Mouse (Mus musculus) spleen, adult 2 months (tissue): ENCODE measurements around the gene Fam131c. TPM values are rescaled to one million over a fixed set of nuclear protein-coding genes. Genes with fewer than 3 reads are reported as not detected.

Experiments
- DNase-seq, 2 experiments: peaks; one replicate each; pipeline versions ENCODE4 v3.0.0 to v3.0.0-alpha.2; 2012 to 2021; ENCODE audit warnings: low spot score in 2 of 2, low read depth in 1 of 2
- H3K27ac ChIP-seq: fragments of 200-500 bp; 2 replicates; pipeline ENCODE4 v1.5.1; 2012; ENCODE audit warnings: low read length, inconsistent platforms; ENCODE audit not compliant: insufficient read depth
- H3K27me3 ChIP-seq: fragments of 200-500 bp; 2 replicates; pipeline ENCODE4 v1.6.1; 2012; ENCODE audit warnings: mild to moderate bottlenecking, moderate library complexity, low read length, inconsistent platforms; ENCODE audit not compliant: control insufficient read depth, insufficient read depth
- H3K36me3 ChIP-seq: fragments of 200-500 bp; 2 replicates; pipeline ENCODE4 v1.6.1; 2012; ENCODE audit warnings: mild to moderate bottlenecking, low read length, inconsistent platforms; ENCODE audit not compliant: control insufficient read depth, insufficient read depth
- H3K4me1 ChIP-seq: fragments of 200-500 bp; 2 replicates; pipeline ENCODE4 v1.6.1; 2011; ENCODE audit warnings: inconsistent platforms; ENCODE audit not compliant: control insufficient read depth, insufficient read depth, insufficient read length
- H3K4me3 ChIP-seq: fragments of 200-500 bp; 2 replicates; pipeline ENCODE4 v1.5.1; 2011; ENCODE audit warnings: mild to moderate bottlenecking, inconsistent platforms; ENCODE audit not compliant: insufficient read depth, insufficient read length; ENCODE audit errors: extremely low read depth
- CTCF ChIP-seq: fragments of 200-500 bp; IDR thresholded peaks from 2 replicates; pipeline ENCODE4 v1.5.1; 2011; ENCODE audit warnings: mild to moderate bottlenecking, inconsistent platforms; ENCODE audit not compliant: insufficient read depth, insufficient read length, insufficient replicate concordance; ENCODE audit errors: extremely low read depth
- POLR2A ChIP-seq: fragments of 200-500 bp; IDR thresholded peaks from 2 replicates; pipeline ENCODE4 v1.6.1; 2011; ENCODE audit warnings: low read depth, low read length, inconsistent platforms
- WGBS: fragments of 180-500 bp; shearing (Covaris S2); methylation state at CpG from one replicate; pipeline ENCODE4 v1.1.7; 2018; 5-methylcytosine and 5-hydroxymethylcytosine counted together
- polyA plus RNA-seq: library from polyadenylated mRNA; depleted of rRNA; stranded (reverse); fragments of >200 nt; gene quantifications from 2 replicates; pipeline ENCODE4 v1.2.3, GENCODE M21; 2012

The Fam131c gene
- polyA plus RNA-seq, 1 experiment, result 0.22 TPM

- H3K27me3 ChIP-seq, result peaks cover 7% of the 10 kb centered on the region
- no peak overlapping the region for H3K4me3 ChIP-seq
- H3K36me3 ChIP-seq, result no peaks in the 10 kb centered on the region
- no peak for DNase-seq
- H3K4me1 ChIP-seq, result peaks cover 6% of the 10 kb centered on the region; the same call in 1 of the 2 replicates
- H3K27ac ChIP-seq, result no peak overlapping the region
- WGBS, result 61% methylated on average over 7 of the region's 7 CpGs
- TF ChIP-seq CTCF, result no peak
- no peak for TF ChIP-seq POLR2A
Observed at GRCm38 (mm10) chr4:141365876-141366275, 2.1 kb upstream of the Fam131c start.

DNA sequence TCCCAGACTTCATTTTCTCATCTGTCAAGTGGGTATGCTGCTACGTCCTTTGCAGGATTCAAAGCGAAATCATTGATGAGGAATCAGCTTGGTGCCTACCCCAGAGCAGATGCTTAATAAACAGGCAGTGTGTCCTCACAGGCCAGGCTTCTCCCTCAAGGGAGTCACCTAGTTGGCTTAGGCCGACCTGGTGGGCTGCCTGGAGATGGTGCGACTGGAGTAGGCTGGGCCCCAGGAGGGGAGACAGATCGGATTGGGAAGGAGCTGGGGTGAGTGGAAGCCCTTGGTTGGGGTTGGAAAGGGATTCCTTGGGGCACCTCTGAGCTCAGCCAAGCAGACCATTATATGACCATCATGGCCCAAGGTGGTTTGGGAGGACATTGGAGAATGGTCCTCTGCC, 4.4 kb downstream of the Fam131c start:
- Histone ChIP-seq H3K27ac (no peak overlapping the region), H3K4me1 (peaks cover 6% of the 10 kb centered on the region; the same call in 1 of the 2 replicates), H3K36me3 (no peaks in the 10 kb centered on the region), H3K27me3 (peaks cover 5% of the 10 kb centered on the region), H3K4me3 (no peak overlapping the region)
- DNase-seq, result no peak
- TF ChIP-seq CTCF (no peak), POLR2A (no peak)
- 88% methylated on average over 5 of the region's 5 CpGs for WGBS

DNA sequence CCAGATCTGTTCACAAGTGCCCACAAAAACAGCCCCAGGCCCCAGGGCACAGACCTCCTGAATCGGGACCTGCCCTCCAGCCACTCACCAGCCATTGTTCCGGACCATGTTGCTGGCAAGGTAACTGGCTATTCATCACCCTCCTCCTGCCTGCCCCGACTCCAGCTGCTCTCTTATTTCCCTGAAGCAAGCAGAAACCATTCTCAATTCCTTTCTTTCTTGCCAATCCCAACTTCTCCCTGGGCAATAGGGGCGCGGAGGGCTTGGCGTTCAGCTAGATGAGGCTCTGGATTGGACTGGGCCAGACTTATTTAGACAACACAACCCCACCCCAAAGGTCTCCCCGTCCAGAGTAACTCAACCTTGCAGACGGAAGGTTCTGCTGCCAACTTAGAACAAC, 11.7 kb downstream of the Fam131c start:
- no peak overlapping the region for H3K4me3 ChIP-seq
- peaks cover 5% of the 10 kb centered on the region; the same call in 1 of the 2 replicates for H3K27me3 ChIP-seq
- no peak for DNase-seq
- 70% methylated on average over 8 of the region's 8 CpGs for WGBS
- TF ChIP-seq CTCF (no peak), POLR2A (no peak)
- peaks cover 4% of the 10 kb centered on the region; the same call in 1 of the 2 replicates for H3K4me1 ChIP-seq
- H3K27ac ChIP-seq, result no peak overlapping the region
- no peaks in the 10 kb centered on the region for H3K36me3 ChIP-seq

- Histone ChIP-seq H3K4me3 (peak overlapping the region; percentile 24; the same call in 1 of the 2 replicates), H3K27me3 (peaks cover 5% of the 10 kb centered on the region; the same call in 1 of the 2 replicates), H3K36me3 (no peaks in the 10 kb centered on the region), H3K4me1 (peaks cover 4% of the 10 kb centered on the region; the same call in 1 of the 2 replicates), H3K27ac (no peak overlapping the region)
- no peak for TF ChIP-seq POLR2A
- TF ChIP-seq CTCF, result no peak
- DNase-seq, result peak in 1 of 2 experiments; percentile 8
- WGBS, result 1% methylated on average over 25 of the region's 25 CpGs
Observed at GRCm38 (mm10) chr4:141382406-141382805, 14.4 kb downstream of the Fam131c start.

- WGBS, result 3% methylated on average over 7 of the region's 7 CpGs
- H3K27me3 ChIP-seq, result peaks cover 5% of the 10 kb centered on the region; the same call in 1 of the 2 replicates
- no peak overlapping the region for H3K4me3 ChIP-seq
- no peaks in the 10 kb centered on the region for H3K36me3 ChIP-seq
- peaks cover 4% of the 10 kb centered on the region; the same call in 1 of the 2 replicates for H3K4me1 ChIP-seq
- no peak overlapping the region for H3K27ac ChIP-seq
- DNase-seq, result peak; percentile 35 to 40
- TF ChIP-seq CTCF, result peak; percentile 86; the same call in 1 of the 2 replicates
- no peak for TF ChIP-seq POLR2A
Observed at GRCm38 (mm10) chr4:141385275-141385674, 17.3 kb downstream of the Fam131c start.

- 80% methylated on average over 7 of the region's 7 CpGs for WGBS
- H3K27me3 ChIP-seq, result peaks cover 5% of the 10 kb centered on the region; the same call in 1 of the 2 replicates
Observed at GRCm38 (mm10) chr4:141386150-141386549, 18.1 kb downstream of the Fam131c start.

DNA sequence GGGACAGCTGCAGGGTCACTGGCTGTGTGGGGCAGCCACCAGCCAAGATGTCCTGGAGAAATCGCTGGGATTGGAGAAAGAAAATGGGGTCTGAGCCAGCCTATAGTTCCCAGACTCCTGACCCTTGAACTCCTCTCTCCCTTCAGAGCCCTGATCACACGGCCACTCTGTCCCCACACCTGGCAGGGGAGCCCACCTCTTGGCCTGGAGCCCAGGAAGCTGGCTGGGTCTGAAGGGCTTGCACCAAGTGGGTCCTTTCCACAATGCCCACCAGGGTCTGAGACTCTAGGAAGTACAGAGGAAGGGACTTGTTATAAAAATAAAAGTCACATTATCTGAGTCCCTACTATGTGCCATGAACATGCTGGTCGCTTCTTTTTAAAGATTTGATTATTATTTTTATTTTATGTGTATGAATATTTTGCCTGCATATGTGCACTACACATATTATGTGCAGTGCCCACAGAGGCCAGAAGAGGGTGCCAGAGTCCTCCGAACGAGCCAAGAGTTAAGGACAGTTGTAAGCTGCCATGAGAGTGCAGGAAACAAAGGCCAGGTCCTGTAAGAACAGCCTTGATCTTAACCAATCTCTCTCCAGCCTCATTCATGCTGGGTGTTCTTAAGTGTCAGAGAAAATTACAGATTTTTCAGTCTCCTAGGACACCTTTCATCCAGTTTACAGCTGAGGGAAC, 19.2 kb downstream of the Fam131c start:
- peaks cover 5% of the 10 kb centered on the region; the same call in 1 of the 2 replicates for H3K27me3 ChIP-seq
- H3K4me3 ChIP-seq, result no peak overlapping the region
- no peak overlapping the region for H3K27ac ChIP-seq
- H3K4me1 ChIP-seq, result peaks cover 2% of the 10 kb centered on the region; the same call in 1 of the 2 replicates
- H3K36me3 ChIP-seq, result no peaks in the 10 kb centered on the region
- 16% methylated on average over 5 of the region's 5 CpGs for WGBS
- peak; percentile 19 to 62 for DNase-seq
- TF ChIP-seq POLR2A, result no peak
- peak; percentile 58; the same call in 1 of the 2 replicates for TF ChIP-seq CTCF

More at GRCm38 (mm10) chr4:141386150-141386549, 18.1 kb downstream of the Fam131c start:
- TF ChIP-seq CTCF (no peak), POLR2A (no peak)
- DNase-seq, result no peak
- Histone ChIP-seq H3K27ac (no peak overlapping the region), H3K4me1 (peaks cover 4% of the 10 kb centered on the region; the same call in 1 of the 2 replicates), H3K36me3 (no peaks in the 10 kb centered on the region), H3K4me3 (no peak overlapping the region)
